Comparison of ENCODE assay signal across 8 mouse cellular contexts in the genomic region with DNA sequence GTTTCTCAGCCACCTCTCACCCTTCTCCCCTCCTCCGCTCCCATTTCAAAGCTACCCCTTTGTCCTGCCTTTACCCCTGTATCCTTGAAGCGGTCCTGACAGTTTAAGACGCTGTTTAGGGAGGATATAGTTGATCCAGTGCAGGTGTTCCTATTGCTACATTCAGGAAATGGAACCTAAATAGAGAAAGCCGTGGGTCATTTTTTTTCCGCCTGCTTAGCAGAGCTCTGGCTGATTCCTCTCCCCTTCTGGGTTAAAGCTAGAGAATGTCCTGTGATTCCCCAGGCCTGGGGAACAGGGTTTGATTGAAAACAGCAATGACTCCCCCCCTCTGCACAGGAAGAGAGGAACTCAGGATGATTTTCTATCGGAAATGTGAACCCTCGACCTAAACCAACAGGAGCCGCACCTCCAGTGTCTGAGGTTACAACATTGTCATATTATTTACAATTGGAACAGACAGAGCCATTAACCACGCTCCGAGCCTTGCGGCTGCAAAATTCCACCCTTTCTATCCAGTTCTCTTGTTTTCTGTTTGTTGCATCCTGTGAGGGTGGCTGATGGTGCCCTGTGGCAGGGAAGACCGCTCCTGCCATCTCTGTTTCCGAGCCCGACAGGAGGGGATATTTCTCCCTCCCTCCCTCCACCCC.
DNase-seq lines count a peak whose midpoint lies in the region.

No protein-coding gene starts in this region.

- DNase-seq in urinary bladder, postnatal 14 days (ENCODE audit: low spot score) = peak; percentile 3
- no peak for DNase-seq in urinary bladder, postnatal 4 days (ENCODE audit: low spot score in 2 of 2)
- peak; percentile 54 for DNase-seq in fat pad, adult 2 months (ENCODE audit: extremely low read depth, low read depth, low spot score)
- DNase-seq in limb, embryonic 10.5 days (ENCODE audit: low spot score) = peak; percentile 53
- peak; percentile 20 for DNase-seq in retina, embryonic 14.5 days (ENCODE audit: low spot score)
- DNase-seq in adrenal gland, postnatal 10 days = no peak
- DNase-seq in gastrocnemius, postnatal 4 days (ENCODE audit: low spot score in 2 of 2) = no peak
- no peak for DNase-seq in c-Kit-positive CD71-positive TER-119-positive erythroid progenitor cells, embryonic 14.5 days (ENCODE audit: low spot score)

- H3K4me1 ChIP-seq in limb, embryonic 10.5 days = peaks cover 30% of the 10 kb centered on the region

- peaks cover 12% of the 10 kb centered on the region; the same call in 1 of the 2 replicates for H3K27me3 ChIP-seq in limb, embryonic 10.5 days (ENCODE audit: low read depth, poor library complexity, severe bottlenecking)

- H3K4me3 ChIP-seq in limb, embryonic 10.5 days = peak overlapping the region; percentile 46

- H3K9me3 ChIP-seq in limb, embryonic 10.5 days (replicated peaks) = no peaks in the 10 kb centered on the region

- 10% methylated on average over 14 of the region's 14 CpGs for WGBS in limb, embryonic 10.5 days

- H3K36me3 ChIP-seq in limb, embryonic 10.5 days = no peaks in the 10 kb centered on the region

- peak overlapping the region; percentile 67 for H3K27ac ChIP-seq in limb, embryonic 10.5 days

Comparison
In these comparisons a context has a peak if more than half of its experiments do, and no peak if none do; other contexts are left out.
1. DNase-seq: peak in urinary bladder, postnatal 14 days (single experiment), fat pad, adult 2 months (single experiment), limb, embryonic 10.5 days (single experiment) and retina, embryonic 14.5 days (single experiment); none in urinary bladder, postnatal 4 days (0 of 2), adrenal gland, postnatal 10 days (single experiment), gastrocnemius, postnatal 4 days (0 of 2) and c-Kit-positive CD71-positive TER-119-positive erythroid progenitor cells, embryonic 14.5 days (single experiment).